Mouse (Mus musculus) CD8-positive naive resting alpha-beta T cell, adult 57 days (primary cell): ENCODE measurements around the gene Adi1. TPM values are rescaled to one million over a fixed set of nuclear protein-coding genes. Genes with fewer than 3 reads are reported as not detected.

Experiments used
- total RNA-seq: library from RNA; stranded (reverse); gene quantifications from one replicate; pipeline ENCODE4 v1.2.4, GENCODE M21; 2023

Adi1 gene
- total RNA-seq, result 44.7 TPM

GRCm38 (mm10) chr12:28675121-28675924 lies at the start of gene Adi1:
Adi1 (plus strand) TSS chr12:28675231.

DNA sequence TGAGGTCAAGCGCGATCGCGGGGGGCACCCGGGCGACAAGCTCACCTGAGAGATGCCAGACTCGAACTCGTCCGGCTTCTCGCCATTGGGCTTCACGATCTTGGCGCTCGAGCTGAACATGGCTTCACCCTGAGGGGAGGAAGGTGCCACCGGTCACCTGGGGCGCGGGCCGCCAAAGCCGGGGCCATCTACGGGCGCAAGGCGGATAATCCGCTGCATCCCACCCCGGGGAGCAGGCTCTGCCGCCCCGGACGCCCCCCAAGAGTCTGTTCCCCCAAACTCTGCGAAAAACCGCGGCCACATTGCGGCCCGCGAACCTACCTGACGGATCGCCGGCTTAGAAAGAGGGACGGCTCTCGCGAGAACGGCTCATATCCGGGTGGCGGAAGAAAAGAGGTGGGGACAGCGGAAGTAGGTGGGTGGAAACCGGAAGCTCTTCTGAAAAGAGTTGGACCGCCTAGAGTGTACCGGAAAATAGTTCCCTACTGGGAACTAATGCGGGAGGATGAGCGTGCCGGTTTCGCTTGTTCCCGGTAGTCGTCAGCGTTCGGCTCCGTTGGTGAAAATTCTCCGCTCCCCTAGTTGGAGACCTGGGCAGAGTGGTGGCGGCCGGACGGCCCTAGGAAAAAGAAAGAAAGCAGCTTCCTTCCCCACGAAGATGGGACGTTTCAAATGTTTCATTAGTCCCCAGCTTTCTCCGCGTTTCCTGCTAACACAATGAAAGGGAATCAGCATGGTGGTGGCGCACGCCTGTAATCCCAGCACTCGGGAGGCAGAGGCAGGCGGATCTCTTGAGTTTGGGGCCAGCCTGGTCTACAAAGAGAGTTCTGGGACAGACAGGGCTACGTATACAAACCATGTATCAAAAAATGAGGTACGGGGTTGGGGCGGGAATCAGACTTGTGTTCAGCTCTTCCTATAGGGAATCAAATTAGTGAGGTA lies 39.2 kb upstream of the Adi1 start, which contains the start of gene Rps7:
Rps7 (minus strand) TSS at position 419 of the 942 bp plus-strand sequence.

GRCm38 (mm10) chr12:28649141-28650110 lies 25.6 kb upstream of the Adi1 start, which contains the start of gene Rnaseh1:
Rnaseh1 (plus strand) TSS chr12:28649602.

Other genes starting within 250 kb of the Adi1 start
- gene Dcdc2c, start 122.8 kb upstream of the Adi1 start, total RNA-seq, result not detected
- gene Allc, start 92.7 kb upstream of the Adi1 start, total RNA-seq, result not detected
- not detected for gene Colec11, start 51.9 kb upstream of the Adi1 start, total RNA-seq
- 1,556 TPM for gene Rps7, start 39.3 kb upstream of the Adi1 start, total RNA-seq
- 28.6 TPM for gene Rnaseh1, start 25.6 kb upstream of the Adi1 start, total RNA-seq
- gene Trappc12, start 75.2 kb downstream of the Adi1 start, total RNA-seq, result 74.2 TPM
- gene Eipr1, start 76.6 kb downstream of the Adi1 start, total RNA-seq, result 60.5 TPM